Mouse (Mus musculus) forebrain, postnatal 0 days (tissue): ENCODE measurements around the gene Tmem121. TPM values are rescaled to one million over a fixed set of nuclear protein-coding genes. Genes with fewer than 3 reads are reported as not detected.

Experiments
- ATAC-seq: fragments of 200-750 bp; cut with Nextera tagmentation; 2 replicates; pipeline ENCODE4 v1.8.0; 2017; ENCODE audit warnings: mild to moderate bottlenecking, moderate library complexity
- DNase-seq: peaks from one replicate; pipeline ENCODE4 v3.0.0-alpha.2; 2015
- H3K27ac ChIP-seq: fragments of 300-500 bp; sonication (generic); 2 replicates; pipeline ENCODE4 v1.5.1; 2014; ENCODE audit warnings: low read depth, mild to moderate bottlenecking, antibody characterized with exemption, low read length, moderate library complexity, mixed read lengths
- H3K27me3 ChIP-seq: fragments of 300-500 bp; sonication (generic); 2 replicates; pipeline ENCODE4 v1.6.1; 2014; ENCODE audit warnings: mild to moderate bottlenecking, low read length, mixed read lengths; ENCODE audit not compliant: insufficient read depth
- H3K36me3 ChIP-seq: fragments of 300-500 bp; sonication (generic); 2 replicates; pipeline ENCODE4 v1.6.1; 2014; ENCODE audit warnings: mild to moderate bottlenecking, moderate library complexity; ENCODE audit not compliant: insufficient read depth
- H3K4me1 ChIP-seq: fragments of 300-500 bp; sonication (generic); 2 replicates; pipeline ENCODE4 v1.6.1; 2014; ENCODE audit warnings: antibody characterized with exemption; ENCODE audit not compliant: insufficient read depth
- H3K4me2 ChIP-seq: fragments of 300-500 bp; sonication (generic); 2 replicates; pipeline ENCODE4 v1.6.1; 2014; ENCODE audit warnings: low read depth, mild to moderate bottlenecking, moderate library complexity
- H3K4me3 ChIP-seq: fragments of 300-500 bp; sonication (generic); 2 replicates; pipeline ENCODE4 v1.5.1; 2014; ENCODE audit warnings: low read depth, low read length, mixed read lengths
- H3K9ac ChIP-seq: fragments of 300-500 bp; sonication (generic); 2 replicates; pipeline ENCODE4 v1.6.1; 2014; ENCODE audit warnings: mild to moderate bottlenecking
- H3K9me3 ChIP-seq: fragments of 300-500 bp; sonication (generic); 2 replicates; pipeline ENCODE4 v1.6.1; 2016; ENCODE audit warnings: low read length
- CTCF ChIP-seq: sonication (generic); IDR thresholded peaks from 2 replicates; pipeline ENCODE4 v1.5.1; 2016; ENCODE audit warnings: antibody characterized with exemption, control low read depth, low read depth
- WGBS: fragments of 180-500 bp; shearing (Covaris S2); extraction: QIAGEN DNeasy Blood & Tissue Kit; methylation state at CpG from one replicate; pipeline ENCODE4 v1.1.7; 2014; 5-methylcytosine and 5-hydroxymethylcytosine counted together
- polyA plus RNA-seq: library from polyadenylated mRNA; unstranded; fragments of >200 nt; fragmentation: Nextera tagmentation; extraction: Ambion mirVana; gene quantifications from 2 replicates; pipeline ENCODE4 v1.2.1, GENCODE M21; 2015
- total RNA-seq: library from RNA; depleted of rRNA; stranded (reverse); fragments of >200 nt; gene quantifications from 2 replicates; pipeline ENCODE4 v1.2.3, GENCODE M21; 2014

Gene Tmem121
- total and polyA plus RNA-seq, 2 experiments from 2014 or later, result 59.3 to 71.8 TPM

DNA sequence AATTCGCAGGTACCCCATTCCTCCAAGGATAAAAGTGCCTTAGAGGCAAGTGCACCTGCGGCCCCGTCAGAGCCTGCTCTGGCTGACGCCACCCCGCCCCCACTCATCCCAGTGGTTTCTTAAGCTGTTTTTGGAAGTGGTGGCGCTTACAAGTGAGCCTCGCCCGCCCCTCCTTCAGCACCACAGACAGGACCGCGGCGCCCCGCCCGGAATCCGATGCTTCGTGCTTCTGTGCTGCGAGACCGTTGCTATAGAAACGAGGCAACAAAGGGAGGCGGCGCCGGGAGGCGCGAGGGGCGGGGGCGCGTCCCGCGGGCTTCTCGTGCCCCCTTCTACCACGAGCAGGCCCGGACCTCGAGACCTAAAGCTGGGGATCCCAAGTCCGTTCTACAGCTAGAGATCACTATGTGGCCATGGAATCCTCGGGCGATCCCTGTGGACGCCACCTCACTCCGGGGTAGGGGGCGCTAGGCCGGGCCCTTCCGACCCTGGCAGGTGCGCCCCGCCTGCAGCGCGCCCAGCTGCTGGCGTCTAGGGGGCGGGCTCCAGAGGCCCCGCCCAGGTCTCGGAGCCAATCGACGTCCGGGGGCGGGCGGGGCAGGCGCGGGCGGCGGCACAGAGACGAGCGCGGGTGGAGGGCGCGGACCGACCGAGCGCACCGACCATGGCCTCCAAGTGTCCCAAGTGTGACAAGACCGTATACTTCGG, 45.7 kb upstream of the Tmem121 start, which contains the start of gene Crip2:
Gene Crip2 (plus strand): TSS at position 329 of the 708 bp plus-strand sequence.
- H3K27me3 ChIP-seq, result no peaks in the 10 kb centered on the region
- peak; percentile 53 for TF ChIP-seq CTCF
- WGBS, result 3% methylated on average over 68 of the region's 68 CpGs
- peaks cover 29% of the 10 kb centered on the region for H3K4me1 ChIP-seq
- H3K9me3 ChIP-seq, result no peaks in the 10 kb centered on the region
- peak; percentile 96 for DNase-seq
- peaks cover 43% of the 10 kb centered on the region for H3K36me3 ChIP-seq
- H3K9ac ChIP-seq, result peak within 1 kb of the TSS; percentile 77
- peak within 1 kb of the TSS; percentile 66 for H3K4me3 ChIP-seq
- peak; percentile 90 for ATAC-seq
- peak within 1 kb of the TSS; percentile 92 for H3K27ac ChIP-seq
- peak within 1 kb of the TSS; percentile 61 for H3K4me2 ChIP-seq

DNA sequence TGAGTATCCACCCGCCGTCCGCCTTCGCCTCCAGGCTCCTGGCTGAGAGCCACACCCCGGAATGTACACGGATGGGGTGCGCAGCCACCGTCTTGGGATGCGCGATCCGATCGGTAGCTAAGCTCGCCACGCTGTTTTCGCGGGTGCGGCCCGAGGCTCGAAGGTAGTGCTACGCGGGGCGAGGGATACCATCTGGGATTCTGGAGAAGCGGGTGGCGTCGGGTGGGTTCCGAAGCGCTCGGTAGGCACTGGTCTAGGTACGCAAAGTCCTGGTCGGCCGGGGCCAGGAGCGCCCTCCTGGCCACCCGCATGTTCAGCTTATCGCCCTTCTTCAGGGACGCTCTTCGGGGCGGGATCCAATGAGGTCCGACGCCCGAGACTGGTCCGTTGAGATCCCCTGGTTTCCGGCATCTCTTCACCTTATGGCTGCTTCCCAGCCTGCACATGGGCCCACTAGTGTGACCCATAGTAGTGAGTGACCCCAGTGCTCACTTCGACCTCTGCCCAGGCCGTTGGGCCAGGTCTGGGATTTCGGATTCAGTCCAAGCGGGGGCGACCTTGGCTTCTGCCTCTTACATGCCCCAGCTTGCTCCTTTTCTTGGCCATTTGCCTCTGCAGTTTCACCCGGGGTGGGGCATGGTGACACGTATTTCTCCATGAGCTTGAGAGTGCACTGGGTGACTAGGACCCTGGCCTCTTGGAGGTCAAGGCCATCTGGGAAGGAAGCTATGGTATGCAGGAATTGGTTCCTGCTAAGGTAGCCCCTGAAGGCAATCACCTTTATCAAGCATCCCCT, 44.9 kb upstream of the Tmem121 start:
- Histone ChIP-seq H3K36me3 (peaks cover 44% of the 10 kb centered on the region), H3K4me3 (peak overlapping the region; percentile 66), H3K27ac (peak overlapping the region; percentile 92), H3K9me3 (no peaks in the 10 kb centered on the region), H3K4me2 (peak overlapping the region; percentile 61), H3K27me3 (no peaks in the 10 kb centered on the region), H3K4me1 (peaks cover 29% of the 10 kb centered on the region), H3K9ac (peak overlapping the region; percentile 77)
- peak; percentile 36; the same call in 1 of the 2 replicates for ATAC-seq
- TF ChIP-seq CTCF, result no peak
- DNase-seq, result no peak
- 2% methylated on average over 49 of the region's 49 CpGs for WGBS

DNA sequence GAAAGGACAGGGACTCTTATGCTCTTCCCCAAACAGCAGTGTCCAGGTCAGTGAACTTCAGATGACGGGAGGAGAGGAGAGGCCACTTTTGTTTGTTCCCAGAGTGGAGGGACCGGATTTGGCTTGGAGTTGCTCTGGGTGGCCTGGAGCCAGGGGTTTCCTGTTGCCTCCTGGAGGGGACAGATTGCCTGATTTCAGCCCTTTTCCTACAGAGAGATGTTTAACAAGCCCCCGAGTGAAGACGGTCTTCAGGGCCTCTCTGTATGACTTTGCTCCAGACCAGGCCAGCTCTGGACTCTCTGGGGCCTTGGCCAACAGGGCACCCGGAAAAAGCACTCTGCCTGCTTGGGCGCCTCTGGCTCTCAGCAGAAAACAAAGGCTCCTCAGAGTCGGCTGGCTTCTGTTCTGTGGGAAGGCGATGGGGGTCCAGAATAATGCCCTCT, 44.2 kb upstream of the Tmem121 start:
- 12% methylated on average over 8 of the region's 8 CpGs for WGBS
- Histone ChIP-seq H3K9me3 (no peaks in the 10 kb centered on the region), H3K27ac (peak overlapping the region; percentile 92), H3K4me1 (peaks cover 29% of the 10 kb centered on the region), H3K4me2 (peak overlapping the region; percentile 61), H3K27me3 (no peaks in the 10 kb centered on the region), H3K36me3 (peaks cover 37% of the 10 kb centered on the region), H3K9ac (peak overlapping the region; percentile 77), H3K4me3 (peak overlapping the region; percentile 66)
- DNase-seq, result peak; percentile 48
- ATAC-seq, result no peak
- TF ChIP-seq CTCF, result no peak

DNA sequence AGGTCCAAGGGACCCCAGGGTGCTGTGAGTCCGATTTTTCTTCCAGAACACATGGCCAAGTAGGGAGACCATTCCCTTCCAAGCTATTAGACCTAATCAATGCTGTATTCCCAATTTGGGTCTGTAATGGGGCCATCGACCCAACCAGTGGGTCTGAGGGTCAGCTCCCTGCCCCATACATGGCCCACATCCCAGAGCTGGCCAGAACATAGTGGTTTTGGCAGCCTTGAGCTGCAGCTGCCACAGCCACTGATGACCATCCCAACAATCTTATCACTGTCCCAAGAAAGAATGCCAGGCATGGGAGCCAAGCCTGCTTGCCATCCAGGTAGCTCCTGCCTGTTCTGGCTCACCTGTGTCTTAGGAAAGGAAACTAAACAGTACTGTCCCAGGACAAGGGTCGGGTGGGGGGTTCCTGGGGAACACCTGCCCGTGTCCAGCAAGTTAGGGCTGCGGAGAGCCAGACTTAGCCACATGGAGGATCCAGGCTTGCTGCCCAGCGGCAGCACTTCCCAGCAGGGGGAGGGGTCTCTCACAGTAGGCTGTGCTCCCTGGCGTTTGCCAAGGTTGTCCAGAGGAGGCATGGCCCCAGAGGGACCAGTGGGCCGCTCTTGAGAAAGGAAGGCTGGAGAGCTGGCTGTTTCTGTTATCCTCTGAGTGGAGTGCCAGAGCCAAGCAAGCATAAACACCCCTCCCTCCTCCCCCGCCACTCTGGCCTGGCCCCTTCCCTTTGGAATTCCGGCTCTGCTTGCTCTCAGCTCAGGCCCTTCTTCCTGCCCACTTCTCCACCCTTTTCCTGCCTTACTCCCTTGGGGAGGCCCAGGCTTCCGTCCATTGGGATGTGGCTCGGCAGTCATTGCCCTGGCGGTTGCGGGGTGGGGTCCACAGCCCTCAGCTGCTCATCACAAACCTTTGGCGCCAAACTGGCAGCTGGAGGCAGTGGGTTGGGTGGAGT, 43.4 kb upstream of the Tmem121 start:
- WGBS, result 17% methylated on average over 15 of the region's 15 CpGs

DNA sequence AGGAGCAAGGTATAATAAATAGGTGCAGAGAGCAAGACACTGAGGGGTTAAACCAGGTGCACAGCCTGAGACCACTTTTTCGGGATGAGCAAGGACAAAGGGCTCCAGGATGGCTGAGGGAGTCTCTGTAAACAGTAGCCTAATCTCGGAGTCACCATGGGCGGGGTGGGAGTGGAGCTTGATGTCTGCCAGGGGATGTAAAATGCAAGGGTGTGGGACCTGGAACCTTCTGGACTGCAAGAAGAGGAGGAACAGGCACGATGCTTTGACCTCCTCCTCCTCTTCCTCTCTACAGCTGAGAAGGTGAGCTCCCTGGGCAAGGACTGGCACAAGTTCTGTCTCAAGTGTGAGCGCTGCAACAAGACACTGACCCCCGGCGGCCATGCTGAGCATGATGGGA, 42.6 kb upstream of the Tmem121 start:
- Histone ChIP-seq H3K4me1 (peaks cover 29% of the 10 kb centered on the region), H3K9me3 (no peaks in the 10 kb centered on the region), H3K27me3 (no peaks in the 10 kb centered on the region), H3K36me3 (peaks cover 27% of the 10 kb centered on the region), H3K4me3 (peak overlapping the region; percentile 66), H3K27ac (no peak overlapping the region), H3K9ac (no peak overlapping the region), H3K4me2 (peak overlapping the region; percentile 61)
- DNase-seq (no peak), ATAC-seq (no peak)
- TF ChIP-seq CTCF, result no peak
- WGBS, result 62% methylated on average over 7 of the region's 7 CpGs

More for the DNA sequence above, 43.4 kb upstream of the Tmem121 start:
- ATAC-seq (no peak; the same call in 1 of the 2 replicates), DNase-seq (peak; percentile 59)
- Histone ChIP-seq H3K27ac (peak overlapping the region; percentile 92), H3K36me3 (peaks cover 31% of the 10 kb centered on the region), H3K4me1 (peaks cover 29% of the 10 kb centered on the region), H3K4me2 (peak overlapping the region; percentile 61), H3K9me3 (no peaks in the 10 kb centered on the region), H3K4me3 (peak overlapping the region; percentile 66), H3K27me3 (no peaks in the 10 kb centered on the region), H3K9ac (peak overlapping the region; percentile 77)
- no peak for TF ChIP-seq CTCF

DNA sequence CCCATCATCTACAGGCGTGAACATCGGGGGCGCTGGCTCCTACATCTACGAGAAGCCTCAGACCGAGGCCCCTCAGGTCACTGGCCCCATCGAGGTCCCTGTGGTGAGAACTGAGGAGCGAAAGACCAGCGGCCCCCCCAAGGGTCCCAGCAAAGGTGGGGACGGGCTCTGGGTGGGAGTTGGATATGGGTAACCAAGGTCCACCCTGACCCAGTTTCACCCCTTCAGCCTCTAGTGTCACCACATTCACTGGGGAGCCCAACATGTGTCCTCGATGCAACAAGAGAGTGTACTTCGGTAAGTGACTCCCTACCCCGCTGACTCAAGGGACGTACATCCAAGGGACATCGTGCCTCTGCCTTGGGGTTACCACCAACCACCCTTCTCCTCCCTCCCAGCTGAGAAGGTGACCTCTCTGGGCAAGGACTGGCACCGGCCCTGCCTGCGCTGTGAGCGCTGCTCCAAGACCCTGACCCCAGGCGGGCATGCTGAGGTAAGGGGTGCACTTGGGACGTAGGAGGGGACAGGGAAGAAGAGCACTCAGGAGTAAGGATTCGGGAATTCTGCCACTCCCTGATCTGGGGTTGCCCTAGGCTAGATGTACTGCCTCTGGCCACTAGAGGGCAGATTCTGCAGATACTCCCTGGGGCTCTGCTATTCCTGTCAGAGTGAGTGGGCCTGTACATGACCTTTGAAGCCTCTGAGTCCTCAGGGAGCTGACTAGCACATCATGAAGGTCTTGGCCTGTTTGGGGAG, 41.6 kb upstream of the Tmem121 start:
- 83% methylated on average over 20 of the region's 20 CpGs for WGBS
- no peak overlapping the region for H3K4me3 ChIP-seq
- H3K9me3 ChIP-seq, result no peaks in the 10 kb centered on the region
- no peak overlapping the region for H3K4me2 ChIP-seq
- no peaks in the 10 kb centered on the region for H3K27me3 ChIP-seq
- H3K36me3 ChIP-seq, result peaks cover 25% of the 10 kb centered on the region
- ATAC-seq (no peak), DNase-seq (peak; percentile 18)
- H3K4me1 ChIP-seq, result peaks cover 28% of the 10 kb centered on the region
- peak; percentile 69 for TF ChIP-seq CTCF
- no peak overlapping the region for H3K27ac ChIP-seq
- no peak overlapping the region for H3K9ac ChIP-seq
